8 mouse cellular contexts compared by ENCODE assay signal in the genomic region with DNA sequence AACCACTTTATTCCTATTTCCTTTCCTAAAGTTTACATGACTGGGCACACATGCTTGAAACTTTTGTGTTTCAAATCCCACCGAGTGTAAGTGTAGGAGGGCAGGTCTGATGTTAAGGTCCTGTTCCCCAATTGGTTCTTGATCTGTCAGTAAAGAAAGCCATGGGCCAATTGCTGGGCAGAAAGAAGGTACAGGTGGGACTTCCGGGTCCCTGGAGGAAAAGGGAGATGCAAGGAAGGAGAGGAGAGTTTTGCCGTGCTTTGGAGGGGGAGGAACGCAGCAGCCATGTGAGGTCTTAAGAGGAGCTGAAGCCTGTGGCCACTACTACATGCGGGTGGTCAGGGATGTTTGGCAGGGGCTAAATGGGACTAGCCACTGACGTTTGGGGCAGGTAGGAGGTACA. TPM values are rescaled to one million over a fixed set of nuclear protein-coding genes. Genes with fewer than 3 reads are reported as not detected.
DNase-seq lines count a peak whose midpoint lies in the region; ATAC-seq and TF ChIP-seq lines count a peak whose summit lies in the region.

No protein-coding gene starts in this region.

- no peaks in the 10 kb centered on the region for H3K79me2 ChIP-seq in heart, adult 2 months (replicated peaks; ENCODE audit: control insufficient read depth, insufficient read depth, low read length)

- TF ChIP-seq POLR2A in heart, adult 2 months (IDR thresholded peaks at IDR 0.05; ENCODE audit: insufficient read depth, low read depth, low read length): no peak

- no peaks in the 10 kb centered on the region for H3K36me3 ChIP-seq in heart, postnatal 0 days (replicated peaks; ENCODE audit: control insufficient read depth, insufficient read depth, low read length)
- H3K36me3 ChIP-seq in heart, adult 2 months (ENCODE audit: control insufficient read depth, insufficient read depth, low read length): peaks cover 8% of the 10 kb centered on the region
- H3K36me3 ChIP-seq in E14TG2a.4 (ENCODE audit: insufficient read depth, low read length): no peaks in the 10 kb centered on the region
- no peaks in the 10 kb centered on the region for H3K36me3 ChIP-seq in forebrain, embryonic 13.5 days (ENCODE audit: poor library complexity, severe bottlenecking)

- ATAC-seq in heart, postnatal 0 days (ENCODE audit: insufficient read depth, low read depth): no peak
- no peak for ATAC-seq in forebrain, embryonic 13.5 days
- ATAC-seq in megakaryocyte, adult 5-6 weeks (ENCODE audit: poor library complexity, severe bottlenecking): peak; percentile 64

- intact Hi-C loops in heart, adult 2 months (cut with DNase I): no loop called here

- no peak overlapping the region for H3K9ac ChIP-seq in heart, postnatal 0 days (replicated peaks; ENCODE audit: low read depth, low read length)
- no peak overlapping the region for H3K9ac ChIP-seq in heart, adult 2 months (ENCODE audit: low read depth, low read length)
- no peak overlapping the region for H3K9ac ChIP-seq in forebrain, embryonic 13.5 days

- no peak for TF ChIP-seq EP300 in heart, postnatal 0 days (IDR thresholded peaks at IDR 0.05; ENCODE audit: low read depth)
- TF ChIP-seq EP300 in heart, adult 2 months (IDR thresholded peaks at IDR 0.05; ENCODE audit: insufficient read depth, low read depth, low read length): no peak

- H3K9me3 ChIP-seq in heart, postnatal 0 days (replicated peaks; ENCODE audit: control insufficient read depth, low read length): no peaks in the 10 kb centered on the region
- peaks cover 11% of the 10 kb centered on the region; the same call in 1 of the 2 replicates for H3K9me3 ChIP-seq in E14TG2a.4 (ENCODE audit: low read length)
- no peaks in the 10 kb centered on the region for H3K9me3 ChIP-seq in forebrain, embryonic 13.5 days (replicated peaks)

- peak overlapping the region; percentile 42 for H3K4me2 ChIP-seq in heart, postnatal 0 days (ENCODE audit: low read depth, low read length)
- peak overlapping the region; percentile 32 for H3K4me2 ChIP-seq in forebrain, embryonic 13.5 days

- peaks cover 15% of the 10 kb centered on the region for H3K4me1 ChIP-seq in heart, postnatal 0 days (ENCODE audit: control insufficient read depth, insufficient read depth)
- peaks cover 7% of the 10 kb centered on the region for H3K4me1 ChIP-seq in heart, adult 2 months (ENCODE audit: control insufficient read depth, insufficient read depth, low read length)
- 0 out of 2 replicates have a peak, but pooled peaks cover 3% of the 10 kb centered on the region for H3K4me1 ChIP-seq in E14TG2a.4 (replicated peaks; ENCODE audit: low read depth, low read length)
- H3K4me1 ChIP-seq in forebrain, embryonic 13.5 days: peaks cover 16% of the 10 kb centered on the region

- WGBS in heart, postnatal 0 days: 56% methylated on average over 6 of the region's 6 CpGs
- 58% methylated on average over 6 of the region's 6 CpGs for WGBS in heart, adult 2 months
- WGBS in forebrain, embryonic 13.5 days: 57% methylated on average over 6 of the region's 6 CpGs

- peak overlapping the region; percentile 25 for H3K4me3 ChIP-seq in heart, postnatal 0 days (ENCODE audit: low read depth, low read length)
- no peak overlapping the region for H3K4me3 ChIP-seq in heart, adult 2 months
- H3K4me3 ChIP-seq in E14TG2a.4 (replicated peaks; ENCODE audit: low read length): peak overlapping the region; percentile 73
- H3K4me3 ChIP-seq in forebrain, embryonic 13.5 days: peak overlapping the region; percentile 18

- H3K27me3 ChIP-seq in heart, postnatal 0 days (ENCODE audit: control insufficient read depth, insufficient read depth, low read length): no peaks in the 10 kb centered on the region
- H3K27me3 ChIP-seq in heart, adult 2 months (ENCODE audit: control insufficient read depth, insufficient read depth, low read length): no peaks in the 10 kb centered on the region
- no peaks in the 10 kb centered on the region for H3K27me3 ChIP-seq in E14TG2a.4 (ENCODE audit: insufficient read depth, low read length)
- H3K27me3 ChIP-seq in forebrain, embryonic 13.5 days: no peaks in the 10 kb centered on the region

- DNase-seq in heart, postnatal 0 days (ENCODE audit: low spot score): no peak
- no peak for DNase-seq in heart, adult 2 months
- no peak for DNase-seq in ovary, adult 18-20 months (ENCODE audit: low spot score)
- DNase-seq in cerebellum, postnatal 4 days (ENCODE audit: low spot score in 2 of 2): no peak
- DNase-seq in ovary, postnatal 10 days (ENCODE audit: low spot score): no peak

- TF ChIP-seq CTCF in heart, postnatal 0 days (IDR thresholded peaks at IDR 0.05; ENCODE audit: low read depth): no peak
- TF ChIP-seq CTCF in heart, adult 2 months (IDR thresholded peaks at IDR 0.05): no peak
- TF ChIP-seq CTCF in E14TG2a.4 (conservative IDR thresholded peaks at IDR 0.05; ENCODE audit: low read length): no peak

- H3K27ac ChIP-seq in heart, postnatal 0 days (ENCODE audit: low read depth): no peak overlapping the region; the same call in 1 of the 2 replicates
- no peak overlapping the region for H3K27ac ChIP-seq in heart, adult 2 months
- H3K27ac ChIP-seq in forebrain, embryonic 13.5 days: no peak overlapping the region

RNA-seq across cellular contexts. Expression of a gene that starts 35.7 kb away (rescaled TPM):
- 0.66 TPM in 1 of 2 replicates, not detected in the other for total RNA-seq in heart, postnatal 0 days (2014; rRNA removed; ENCODE audit: low replicate concordance)
- 0.86 and 1.1 TPM in 2 replicates for polyA plus RNA-seq in heart, postnatal 0 days (2015; fragmentation: Nextera tagmentation; extraction: Ambion mirVana)
- under 1 TPM; 0.70 to 0.89 TPM for total RNA-seq in heart, adult 2 months (2021)
- 0.35 and 0.70 TPM in 2 replicates for polyA plus RNA-seq in heart, adult 2 months (2012; rRNA removed)
- not detected in 2 replicates for polyA plus RNA-seq in forebrain, embryonic 13.5 days (2015; fragmentation: Nextera tagmentation; extraction: Ambion mirVana)
- total RNA-seq in megakaryocyte, adult 5-6 weeks (2015): 14.7 and 18.1 TPM in 2 replicates
- 31.7 and 33.3 TPM in 2 replicates for total RNA-seq in megakaryocyte, adult 5-6 weeks (2017)

RNA-seq across cellular contexts. Expression of a gene that starts 48.6 kb away (rescaled TPM):
- 15.8 and 51.3 TPM in 2 replicates for total RNA-seq in heart, postnatal 0 days (2014; rRNA removed; ENCODE audit: low replicate concordance)
- 3.6 and 4.4 TPM in 2 replicates for polyA plus RNA-seq in heart, postnatal 0 days (2015; fragmentation: Nextera tagmentation; extraction: Ambion mirVana)
- 1 to 10 TPM; 7.1 to 7.2 TPM for total RNA-seq in heart, adult 2 months (2021)
- polyA plus RNA-seq in heart, adult 2 months (2012; rRNA removed): 14.3 and 18.1 TPM in 2 replicates
- 3.2 and 3.5 TPM in 2 replicates for polyA plus RNA-seq in forebrain, embryonic 13.5 days (2015; fragmentation: Nextera tagmentation; extraction: Ambion mirVana)
- 3.3 TPM in 2 replicates for total RNA-seq in megakaryocyte, adult 5-6 weeks (2015)
- total RNA-seq in megakaryocyte, adult 5-6 weeks (2017): 2.6 and 3.0 TPM in 2 replicates
